Mouse (Mus musculus) liver, postnatal 0 days (tissue): ENCODE data around the gene Fkbp7. TPM values are rescaled to one million over a fixed set of nuclear protein-coding genes. Genes with fewer than 3 reads are reported as not detected.
A peak's percentile ranks its signal among the peaks of the same experiment; 100 is the strongest.

Experiments used
- ATAC-seq: fragments of 200-750 bp; cut with Nextera tagmentation; 2 replicates; pipeline ENCODE4 v1.8.0; 2017; ENCODE audit warnings: mild to moderate bottlenecking, moderate library complexity
- DNase-seq: peaks from one replicate; pipeline ENCODE4 v3.0.0-alpha.2; 2016
- H3K27ac ChIP-seq: fragments of 300-500 bp; sonication (generic); 2 replicates; pipeline ENCODE4 v1.5.1; 2014; ENCODE audit warnings: antibody characterized with exemption, moderate library complexity, mild to moderate bottlenecking, low read depth
- H3K27me3 ChIP-seq: fragments of 300-500 bp; sonication (generic); 2 replicates; pipeline ENCODE4 v1.6.1; 2014; ENCODE audit warnings: low read length, control low read depth, mixed read lengths; ENCODE audit not compliant: insufficient read depth
- H3K36me3 ChIP-seq: fragments of 300-500 bp; sonication (generic); replicated peaks from 2 replicates; pipeline ENCODE4 v1.6.1; 2014; ENCODE audit warnings: mild to moderate bottlenecking, control low read depth, low read length, moderate library complexity, mixed read lengths; ENCODE audit not compliant: insufficient read depth
- H3K4me1 ChIP-seq: fragments of 300-500 bp; sonication (generic); 2 replicates; pipeline ENCODE4 v1.6.1; 2014; ENCODE audit warnings: antibody characterized with exemption, mild to moderate bottlenecking, control low read depth; ENCODE audit not compliant: insufficient read depth
- H3K4me2 ChIP-seq: fragments of 300-500 bp; sonication (generic); 2 replicates; pipeline ENCODE4 v1.6.1; 2014; ENCODE audit warnings: low read depth, mild to moderate bottlenecking, low read length, moderate library complexity, mixed read lengths
- H3K4me3 ChIP-seq: fragments of 300-500 bp; sonication (generic); 2 replicates; pipeline ENCODE4 v1.5.1; 2014; ENCODE audit warnings: low read depth, low read length
- H3K9ac ChIP-seq: fragments of 300-500 bp; sonication (generic); replicated peaks from 2 replicates; pipeline ENCODE4 v1.6.1; 2014; ENCODE audit warnings: mild to moderate bottlenecking, moderate library complexity
- H3K9me3 ChIP-seq: fragments of 300-500 bp; sonication (generic); 2 replicates; pipeline ENCODE4 v1.6.1; 2016; ENCODE audit warnings: mild to moderate bottlenecking, control low read depth, low read length, mixed read lengths
- CTCF ChIP-seq: sonication (generic); IDR thresholded peaks from 2 replicates; pipeline ENCODE4 v1.5.1; 2016; ENCODE audit warnings: antibody characterized with exemption, low read depth
- EP300 ChIP-seq: IDR thresholded peaks from 2 replicates; pipeline ENCODE4 v1.6.1; 2016; ENCODE audit warnings: antibody characterized with exemption, low read depth, mild to moderate bottlenecking
- WGBS: fragments of 180-500 bp; shearing (Covaris S2); extraction: QIAGEN DNeasy Blood & Tissue Kit; methylation state at CpG from one replicate; pipeline ENCODE4 v1.1.7; 2014; ENCODE audit not compliant: insufficient replicate concordance; 5-methylcytosine and 5-hydroxymethylcytosine counted together
- polyA plus RNA-seq: library from polyadenylated mRNA; unstranded; fragments of >200 nt; fragmentation: Nextera tagmentation; extraction: Ambion mirVana; gene quantifications from 2 replicates; pipeline ENCODE4 v1.2.1, GENCODE M21; 2015

Fkbp7 gene
- polyA plus RNA-seq, 1 experiment from 2014 or later = 6.5 TPM

DNA sequence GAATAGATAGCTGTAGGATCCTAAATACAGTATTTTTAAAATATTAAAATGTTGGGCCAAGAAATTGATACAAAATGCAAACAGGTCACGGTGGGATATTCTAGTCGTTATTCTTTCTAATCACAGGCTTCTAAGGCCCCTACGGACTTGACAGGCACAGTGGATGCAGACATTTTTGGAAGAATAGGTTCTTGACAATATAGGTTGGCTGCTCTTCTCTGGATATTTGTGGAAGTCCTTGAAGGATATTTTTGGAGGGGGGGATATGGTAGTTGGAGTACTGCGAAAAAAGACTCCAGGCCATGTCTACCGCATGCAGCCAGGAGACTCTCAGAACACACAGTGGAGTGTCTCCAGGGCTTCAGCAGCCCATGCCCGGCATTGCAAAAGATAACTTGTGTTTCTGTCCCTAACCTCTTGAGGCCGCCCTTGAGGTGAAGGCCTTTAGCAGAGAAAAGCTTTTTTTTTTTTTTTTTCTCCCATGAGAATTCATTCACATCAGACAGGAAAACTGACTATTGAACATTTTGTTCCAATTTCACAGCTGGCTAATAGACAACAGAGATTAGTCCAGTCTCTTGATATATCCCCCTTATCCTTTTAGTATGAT lies 661 bp upstream of the Fkbp7 start:
- Histone ChIP-seq H3K4me1 (peaks cover 27% of the 10 kb centered on the region), H3K27ac (peak overlapping the region; percentile 62), H3K9me3 (no peaks in the 10 kb centered on the region), H3K4me3 (peak overlapping the region; percentile 53), H3K9ac (no peak overlapping the region), H3K27me3 (no peaks in the 10 kb centered on the region), H3K36me3 (peaks cover 2% of the 10 kb centered on the region; the same call in 1 of the 2 replicates), H3K4me2 (peak overlapping the region; percentile 75)
- DNase-seq (peak; percentile 48), ATAC-seq (no peak)
- peak; percentile 58 for TF ChIP-seq CTCF
- no peak for TF ChIP-seq EP300
- WGBS = 33% methylated on average over 7 of the region's 7 CpGs

DNA sequence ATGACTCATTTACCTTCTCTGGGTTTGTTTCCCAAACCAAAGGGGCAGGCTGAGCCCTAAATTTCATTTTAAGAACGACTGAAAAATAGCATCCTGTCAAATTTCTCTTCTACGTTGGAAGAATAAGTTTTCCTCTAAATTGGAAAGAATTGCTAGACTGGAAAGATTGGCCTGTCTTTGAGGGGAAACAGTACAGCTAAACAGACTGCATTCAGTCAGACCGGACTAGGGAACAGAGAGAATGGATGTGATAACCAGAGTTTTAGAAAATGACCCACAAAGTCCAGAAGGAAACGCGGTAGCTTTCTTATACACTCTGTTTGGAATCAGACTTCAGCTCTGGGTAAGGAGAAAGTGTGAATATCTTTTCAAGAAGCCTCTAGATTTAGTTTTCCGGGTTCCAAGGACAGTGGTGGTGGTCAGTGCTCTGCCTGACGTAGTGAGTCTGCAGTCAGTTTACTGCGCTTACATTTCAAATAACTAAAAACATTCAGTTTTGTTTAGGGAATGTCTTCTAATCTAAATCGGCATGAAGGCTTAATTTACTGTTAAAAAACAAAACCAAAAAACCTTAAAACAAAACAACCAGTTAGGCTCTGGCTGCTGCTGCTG lies 676 bp downstream of the Fkbp7 start:
- H3K27ac ChIP-seq = peak overlapping the region; percentile 66
- H3K9ac ChIP-seq = peak overlapping the region; percentile 61
- H3K9me3 ChIP-seq = no peaks in the 10 kb centered on the region
- peaks cover 27% of the 10 kb centered on the region for H3K4me1 ChIP-seq
- peak overlapping the region; percentile 53 for H3K4me3 ChIP-seq
- no peak for TF ChIP-seq CTCF
- TF ChIP-seq EP300 = no peak
- H3K4me2 ChIP-seq = peak overlapping the region; percentile 75
- no peaks in the 10 kb centered on the region for H3K27me3 ChIP-seq
- DNase-seq (no peak), ATAC-seq (no peak)
- peaks cover 2% of the 10 kb centered on the region; the same call in 1 of the 2 replicates for H3K36me3 ChIP-seq
- WGBS = 19% methylated on average over 9 of the region's 9 CpGs

DNA sequence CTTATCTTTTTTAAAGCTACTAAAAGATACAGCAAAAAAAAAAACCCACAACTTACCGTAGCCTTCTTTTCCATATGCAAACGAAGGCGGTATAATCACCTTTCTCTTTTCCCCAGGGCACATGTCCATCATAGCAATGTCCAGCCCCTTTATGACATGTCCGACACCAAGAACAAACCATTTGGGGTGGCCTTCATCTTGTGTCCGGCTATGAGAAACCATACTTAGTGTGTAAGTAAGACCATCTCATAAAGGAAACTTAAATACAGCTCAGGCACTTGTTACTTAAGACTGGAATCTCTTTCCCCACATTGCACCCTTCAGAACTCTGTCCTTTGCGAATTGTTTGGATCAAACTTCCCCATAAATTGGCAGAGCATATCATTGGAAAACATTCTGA lies 1.3 kb downstream of the Fkbp7 start:
- DNase-seq (no peak), ATAC-seq (no peak)
- H3K9me3 ChIP-seq = no peaks in the 10 kb centered on the region
- H3K4me2 ChIP-seq = peak overlapping the region; percentile 75
- H3K27me3 ChIP-seq = no peaks in the 10 kb centered on the region
- H3K27ac ChIP-seq = no peak overlapping the region
- peaks cover 2% of the 10 kb centered on the region; the same call in 1 of the 2 replicates for H3K36me3 ChIP-seq
- 82% methylated on average over 6 of the region's 6 CpGs for WGBS
- no peak overlapping the region for H3K9ac ChIP-seq
- TF ChIP-seq CTCF = no peak
- no peak for TF ChIP-seq EP300
- H3K4me1 ChIP-seq = peaks cover 24% of the 10 kb centered on the region
- peak overlapping the region; percentile 53 for H3K4me3 ChIP-seq

DNA sequence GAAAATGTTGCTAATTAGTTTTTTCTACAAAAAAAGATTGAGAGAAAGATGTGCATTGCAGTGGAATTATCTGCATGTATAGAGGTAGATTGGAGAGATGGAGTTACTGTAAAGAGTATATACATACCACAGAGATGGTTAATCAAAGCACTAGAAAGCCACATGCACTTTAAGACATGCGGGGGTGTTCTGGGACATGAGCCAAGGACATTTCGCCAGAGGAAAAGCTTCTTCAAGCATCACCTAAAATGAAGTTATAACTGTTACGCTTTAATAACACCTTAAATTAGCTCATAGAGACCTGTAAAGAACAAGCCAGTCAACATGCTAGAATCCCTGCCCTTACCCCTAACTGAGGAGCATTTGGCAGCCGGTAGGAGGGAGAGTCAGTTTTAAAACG lies 5.7 kb downstream of the Fkbp7 start:
- H3K27ac ChIP-seq = no peak overlapping the region
- H3K9me3 ChIP-seq = no peaks in the 10 kb centered on the region
- no peak for TF ChIP-seq CTCF
- no peak for TF ChIP-seq EP300
- ATAC-seq = no peak
- H3K9ac ChIP-seq = no peak overlapping the region
- peaks cover 17% of the 10 kb centered on the region for H3K36me3 ChIP-seq
- no peak for DNase-seq
- 87% methylated on average over 5 of the region's 5 CpGs for WGBS
- no peaks in the 10 kb centered on the region for H3K27me3 ChIP-seq
- no peak overlapping the region for H3K4me2 ChIP-seq
- peaks cover 6% of the 10 kb centered on the region; the same call in 1 of the 2 replicates for H3K4me1 ChIP-seq
- H3K4me3 ChIP-seq = no peak overlapping the region

DNA sequence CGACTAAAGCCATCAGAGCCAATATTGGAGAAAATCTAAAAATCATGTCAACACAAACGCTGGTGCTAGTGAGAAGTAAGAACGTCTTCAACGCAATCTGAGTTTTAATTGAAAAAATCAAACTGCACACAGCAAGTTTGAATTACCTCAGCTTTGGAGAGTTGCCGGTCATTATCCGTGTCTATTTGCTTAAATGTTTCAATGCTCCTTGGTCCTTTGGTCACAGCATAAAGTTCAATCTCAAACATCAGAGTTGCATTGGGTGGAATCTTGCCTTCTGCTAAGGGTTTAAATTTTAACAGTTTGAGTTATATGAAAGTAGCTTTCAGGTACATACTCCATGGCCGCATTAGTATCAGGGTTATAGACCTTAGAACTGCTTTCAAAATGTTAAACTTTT lies 7.4 kb downstream of the Fkbp7 start:
- WGBS = 83% methylated on average over 7 of the region's 7 CpGs
- ATAC-seq = no peak

DNA sequence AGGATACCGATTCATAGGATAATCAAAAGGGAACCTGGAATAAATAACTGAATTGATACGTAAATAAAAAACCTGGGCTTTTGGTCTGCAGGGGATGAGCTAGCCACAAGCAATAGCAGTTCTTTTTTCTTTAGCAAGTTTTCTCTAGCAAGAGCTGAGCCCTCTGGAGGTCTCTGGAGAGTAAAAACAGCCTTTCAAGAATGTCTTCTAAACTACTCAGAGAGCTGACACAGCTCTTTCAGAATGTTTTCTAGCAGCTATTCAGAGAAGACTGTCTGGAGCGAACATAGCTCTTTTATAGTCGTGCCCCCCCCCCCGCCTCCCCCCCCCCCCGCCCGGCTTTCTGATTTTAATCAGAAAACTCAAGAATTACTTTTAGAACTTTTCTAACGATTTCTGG lies 13.5 kb downstream of the Fkbp7 start:
- Histone ChIP-seq H3K4me2 (no peak overlapping the region), H3K36me3 (0 out of 2 replicates have a peak, but pooled peaks cover 4% of the 10 kb centered on the region), H3K27ac (no peak overlapping the region), H3K27me3 (no peaks in the 10 kb centered on the region), H3K4me3 (no peak overlapping the region), H3K9ac (no peak overlapping the region), H3K9me3 (no peaks in the 10 kb centered on the region), H3K4me1 (no peaks in the 10 kb centered on the region)
- DNase-seq (no peak), ATAC-seq (no peak)
- TF ChIP-seq CTCF = no peak
- no peak for TF ChIP-seq EP300
- 58% methylated on average over 6 of the region's 8 CpGs for WGBS

More for the DNA sequence above, 7.4 kb downstream of the Fkbp7 start:
- no peak for TF ChIP-seq EP300
- TF ChIP-seq CTCF = no peak
- Histone ChIP-seq H3K36me3 (peaks cover 17% of the 10 kb centered on the region), H3K27ac (no peak overlapping the region), H3K4me1 (no peaks in the 10 kb centered on the region), H3K27me3 (no peaks in the 10 kb centered on the region), H3K4me3 (no peak overlapping the region), H3K9ac (no peak overlapping the region), H3K4me2 (no peak overlapping the region), H3K9me3 (no peaks in the 10 kb centered on the region)
- no peak for DNase-seq
